Mouse (Mus musculus): ENCODE results near the gene BC017158.
"Not testable (repeated sequence)": the region's sequence is repeated elsewhere in the genome, so short reads cannot be mapped to it uniquely, and the experiment has no call there.

The BC017158 gene

DNA sequence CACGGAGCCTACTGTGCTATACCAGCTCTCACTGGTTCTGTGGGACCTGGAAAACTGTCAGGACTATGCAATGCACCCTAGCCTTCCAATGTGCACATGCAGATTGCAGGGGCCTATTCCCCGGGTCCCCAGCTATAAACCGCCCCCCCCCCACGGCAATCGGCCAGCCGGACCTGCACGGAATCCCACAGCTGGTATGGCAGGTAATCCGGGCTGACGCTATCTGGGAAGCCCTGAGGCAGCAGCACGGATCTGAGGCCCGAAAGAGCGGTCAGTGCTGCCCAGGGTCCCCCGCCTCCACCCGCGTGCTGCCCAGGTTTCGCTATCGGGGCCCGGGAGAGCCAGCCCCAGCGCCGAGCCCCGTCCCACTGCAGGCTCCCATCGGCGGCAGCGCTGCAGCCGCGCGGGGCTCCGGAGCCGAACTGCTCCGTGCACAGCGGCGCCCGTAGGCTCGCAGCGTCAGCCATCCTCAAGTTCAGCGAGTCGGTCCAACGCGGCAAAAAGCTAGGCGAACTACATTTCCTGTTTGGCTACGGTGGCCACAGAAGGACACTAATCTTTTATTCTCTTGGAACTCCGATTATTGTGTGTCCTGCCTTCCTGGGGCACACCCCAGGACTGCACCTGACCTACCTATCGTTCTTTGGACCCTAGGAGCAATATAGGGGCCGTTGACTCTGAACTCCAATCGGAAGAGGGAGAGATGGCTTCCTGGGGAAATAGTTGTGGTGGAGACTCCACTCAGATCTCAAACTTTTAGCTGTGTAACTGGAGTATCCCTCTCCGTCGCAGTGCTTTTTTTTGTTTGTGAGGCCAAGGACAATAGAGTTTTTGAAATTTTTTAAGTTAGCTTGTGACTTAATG, at the start of gene BC017158:
Gene BC017158, minus strand, starts transcription at position 554 of the 864 bp plus-strand sequence.
- DNase-seq = peak; percentile 69 to 82

DNA sequence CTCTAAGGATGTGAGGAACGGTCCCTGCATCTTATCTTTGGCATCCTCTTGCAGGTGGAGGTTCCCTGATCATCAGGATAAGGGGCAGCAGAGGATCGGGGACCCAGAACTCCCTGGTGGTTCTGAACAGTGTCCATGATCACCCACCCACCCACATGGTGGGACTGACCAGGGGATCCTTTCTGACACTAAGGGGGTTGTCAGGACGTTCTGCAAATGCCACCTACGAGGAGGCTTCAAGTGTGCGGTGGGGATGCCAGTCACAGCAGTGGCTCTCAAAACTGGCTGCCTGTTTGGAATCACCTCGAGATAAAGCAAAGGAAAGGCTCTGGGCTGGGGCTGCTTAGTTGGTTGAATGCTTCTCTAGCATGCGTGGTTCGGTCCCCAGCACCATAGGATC, 49.0 kb upstream of the BC017158 start:
- DNase-seq = no peak

DNA sequence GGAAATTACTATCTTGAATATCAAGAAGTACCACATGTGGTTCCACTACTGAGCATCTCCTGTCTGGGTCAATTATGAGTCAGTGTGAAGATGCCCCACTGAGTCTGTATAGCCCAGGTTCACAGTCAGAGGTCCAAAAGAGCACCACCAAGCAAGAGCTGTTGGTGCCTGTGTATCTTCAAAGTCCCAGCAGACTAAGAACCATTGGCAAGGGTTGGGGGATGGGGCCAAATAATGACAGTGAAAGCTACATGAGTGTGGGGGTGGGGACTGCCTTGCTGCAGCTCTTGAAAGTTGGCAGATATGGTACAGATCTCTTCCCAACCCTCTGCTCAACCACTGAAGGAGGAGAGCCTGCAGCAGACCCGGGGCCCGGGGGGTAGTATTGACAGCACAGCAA, 48.6 kb upstream of the BC017158 start:
- no peak for DNase-seq

DNA sequence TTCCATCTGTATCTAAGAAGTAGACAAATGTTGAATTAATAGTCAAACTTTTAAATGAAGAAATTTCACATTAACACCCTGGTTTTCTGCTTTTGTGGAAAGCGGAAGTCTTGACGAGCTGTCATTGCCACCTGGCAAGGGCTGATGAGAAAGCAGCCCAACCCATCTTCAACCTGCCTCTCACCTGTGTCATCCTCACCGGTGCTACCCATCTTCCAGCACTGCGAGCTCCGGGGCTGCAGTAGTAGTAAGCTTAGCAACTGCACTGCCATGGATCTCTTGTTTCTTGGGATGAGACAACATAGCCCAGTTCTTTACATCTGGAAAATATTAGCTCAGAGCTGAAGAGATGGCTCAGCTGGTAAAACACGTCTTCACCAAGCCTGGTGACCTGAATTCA, 47.7 kb upstream of the BC017158 start:
- no peak for DNase-seq

DNA sequence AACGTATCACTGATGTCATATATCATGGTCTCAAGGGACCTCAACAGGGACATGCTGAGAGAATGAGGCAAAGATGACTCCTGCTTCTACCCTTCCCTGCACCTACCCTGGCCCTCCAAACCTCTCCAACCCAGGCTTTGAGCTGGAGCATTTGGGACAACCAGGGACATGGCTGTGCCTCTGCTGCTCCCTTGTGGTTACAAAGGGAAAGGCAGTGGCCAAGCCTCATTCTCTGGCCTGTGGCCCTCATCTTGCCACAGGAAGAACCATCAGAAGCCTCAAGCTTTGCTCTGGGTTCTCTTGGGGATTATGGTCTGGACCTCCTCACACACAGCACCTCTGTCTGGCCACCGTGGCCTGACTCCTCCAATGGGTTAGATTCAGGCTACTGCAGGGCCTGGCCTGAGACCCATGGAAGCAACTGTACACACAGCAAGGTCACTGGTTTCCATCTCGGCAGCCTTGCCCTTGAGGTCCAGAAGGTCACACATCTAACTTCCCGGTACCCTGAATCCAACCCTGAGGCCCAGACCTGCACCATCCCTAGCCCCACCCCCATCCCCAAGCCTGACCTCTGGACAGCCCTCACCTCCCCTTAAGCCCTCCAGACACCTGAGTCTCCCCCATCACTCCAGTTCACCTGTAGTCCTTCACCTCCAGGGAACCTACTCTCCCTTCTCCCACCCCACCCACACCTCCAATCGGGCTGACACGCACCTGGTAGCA, 47.1 kb upstream of the BC017158 start:
- DNase-seq = peak; percentile 78 to 84

DNA sequence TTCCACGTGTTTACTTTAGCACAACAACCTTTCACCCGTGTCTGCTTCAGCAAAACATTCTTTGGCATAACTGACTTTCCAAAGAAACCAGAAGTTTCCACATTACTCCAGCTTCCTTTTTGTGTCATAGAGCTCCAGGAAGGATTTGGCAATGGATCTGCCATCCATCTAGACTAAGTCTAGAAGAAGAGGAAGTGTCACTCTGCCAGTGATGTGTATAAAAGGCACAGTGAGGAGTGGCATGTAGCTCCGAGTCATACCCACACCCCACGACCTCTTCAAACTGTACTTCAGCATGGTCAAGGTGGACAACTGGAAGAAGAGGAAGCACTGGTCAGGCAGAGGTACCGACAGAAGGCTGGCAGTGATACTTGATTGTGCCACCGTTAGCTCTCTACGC, 46.5 kb upstream of the BC017158 start:
- no peak for DNase-seq

DNA sequence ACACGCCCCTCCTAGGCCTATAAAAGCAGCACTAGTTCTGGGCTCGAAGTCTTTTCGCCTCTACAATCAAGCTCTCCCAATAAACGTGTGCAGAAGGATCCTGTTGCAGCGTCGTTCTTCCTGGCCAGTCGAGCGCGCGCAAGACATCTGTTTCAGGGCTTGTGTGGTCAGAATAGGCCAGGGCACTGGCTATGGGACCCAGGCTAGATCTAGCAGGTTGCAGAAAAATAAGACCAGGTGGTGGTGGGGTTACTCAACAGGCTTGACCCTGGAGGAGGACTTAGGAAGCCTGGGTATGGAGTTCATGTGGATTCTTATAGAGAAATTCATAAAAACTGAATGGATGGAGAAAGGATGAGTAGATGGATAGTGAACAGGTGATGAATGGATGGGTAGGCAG, 44.7 kb upstream of the BC017158 start:
- not testable (repeated sequence) for DNase-seq

DNA sequence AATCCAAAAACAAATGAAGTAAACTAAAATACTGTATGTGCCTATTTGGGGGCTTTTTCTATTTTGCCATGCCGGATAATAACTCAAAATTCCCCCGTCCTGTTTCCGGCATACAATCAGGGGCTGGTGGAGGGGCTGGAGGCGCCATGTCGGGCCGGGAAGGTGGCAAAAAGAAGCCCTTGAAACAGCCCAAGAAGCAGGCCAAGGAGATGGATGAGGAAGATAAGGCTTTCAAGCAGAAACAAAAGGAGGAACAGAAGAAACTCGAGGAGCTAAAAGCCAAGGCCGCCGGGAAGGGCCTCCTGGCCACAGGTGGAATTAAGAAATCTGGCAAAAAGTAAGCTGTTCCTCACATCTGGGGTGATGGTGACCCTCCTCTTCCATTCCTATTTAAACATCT, 42.4 kb upstream of the BC017158 start:
- DNase-seq = not testable (repeated sequence)

DNA sequence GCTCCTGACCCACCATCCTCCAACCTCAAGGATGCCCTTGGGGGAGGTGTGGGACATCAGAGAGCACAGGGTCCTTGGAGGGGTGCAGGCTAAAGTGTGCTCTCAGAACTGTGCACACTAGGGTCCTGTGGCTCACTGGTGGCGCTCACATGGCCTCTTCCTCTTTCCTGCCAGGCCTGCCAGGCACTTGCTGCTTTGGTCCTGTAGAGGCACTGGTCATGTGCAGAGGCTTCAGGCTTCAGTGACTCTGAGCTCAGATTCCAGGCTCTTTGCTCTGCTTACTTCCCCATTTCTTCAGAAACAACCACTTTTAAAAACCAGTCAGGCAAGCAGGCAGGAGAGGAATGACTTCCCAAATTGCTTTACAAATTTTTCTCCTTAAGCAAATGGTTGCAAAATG, 34.9 kb upstream of the BC017158 start:
- DNase-seq = peak; percentile 56 to 65

DNA sequence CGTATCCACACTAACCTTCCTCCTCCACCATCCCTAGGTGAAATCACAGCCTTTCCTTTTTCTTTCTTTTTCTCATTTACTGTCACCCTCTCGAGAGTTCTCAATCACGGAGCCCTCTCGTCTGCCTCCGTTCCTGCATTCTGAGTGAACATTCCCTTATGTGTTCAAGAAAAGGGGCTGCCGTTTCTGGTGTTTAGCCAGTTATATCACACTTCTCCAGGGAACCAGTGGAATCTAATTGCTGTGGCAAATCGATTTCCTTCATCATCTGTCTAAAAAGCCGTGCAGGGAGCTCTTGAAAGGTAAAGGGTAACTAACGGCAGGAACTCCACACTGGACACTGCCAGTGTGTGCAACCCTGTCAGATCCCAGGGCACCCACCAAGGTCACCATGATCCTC, 33.0 kb upstream of the BC017158 start:
- no peak for DNase-seq

DNA sequence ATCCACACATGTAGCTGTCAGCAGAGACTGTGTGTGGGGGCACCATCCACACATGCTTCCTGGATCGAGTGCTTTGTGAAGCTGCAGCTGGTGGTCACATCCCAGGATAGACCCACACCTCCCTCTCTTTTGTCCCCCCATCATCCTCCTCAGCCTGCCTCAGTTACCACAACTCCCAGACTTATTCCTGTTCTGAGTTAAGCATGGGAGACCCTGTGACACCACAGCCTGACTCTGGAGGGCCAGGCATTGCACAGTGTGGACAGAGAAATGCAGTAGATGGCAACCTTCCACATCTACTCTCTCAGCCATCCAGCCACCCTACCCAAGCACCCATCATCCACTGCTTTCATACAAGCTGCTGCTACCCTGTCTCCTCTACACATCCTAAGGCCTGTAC, 27.0 kb upstream of the BC017158 start:
- no peak for DNase-seq

DNA sequence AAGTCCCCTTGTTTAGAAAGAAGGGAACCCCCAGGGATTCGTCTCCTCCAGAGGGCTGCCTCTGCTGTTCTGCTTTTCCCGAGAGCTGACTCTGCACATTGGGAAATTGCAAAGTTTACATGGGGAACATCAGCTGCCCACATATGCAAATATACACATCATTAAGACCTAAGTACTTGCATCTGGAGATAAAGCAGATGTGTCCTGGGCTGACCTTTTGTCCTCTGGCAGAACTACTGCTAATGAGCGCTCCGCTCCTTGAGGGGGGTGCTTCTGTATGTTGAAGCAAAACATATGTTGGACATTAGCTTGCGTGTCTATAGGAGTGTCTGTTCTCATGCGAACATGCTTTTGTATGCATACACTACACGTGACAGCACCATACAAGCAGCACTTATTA, 23.3 kb upstream of the BC017158 start:
- no peak for DNase-seq

DNA sequence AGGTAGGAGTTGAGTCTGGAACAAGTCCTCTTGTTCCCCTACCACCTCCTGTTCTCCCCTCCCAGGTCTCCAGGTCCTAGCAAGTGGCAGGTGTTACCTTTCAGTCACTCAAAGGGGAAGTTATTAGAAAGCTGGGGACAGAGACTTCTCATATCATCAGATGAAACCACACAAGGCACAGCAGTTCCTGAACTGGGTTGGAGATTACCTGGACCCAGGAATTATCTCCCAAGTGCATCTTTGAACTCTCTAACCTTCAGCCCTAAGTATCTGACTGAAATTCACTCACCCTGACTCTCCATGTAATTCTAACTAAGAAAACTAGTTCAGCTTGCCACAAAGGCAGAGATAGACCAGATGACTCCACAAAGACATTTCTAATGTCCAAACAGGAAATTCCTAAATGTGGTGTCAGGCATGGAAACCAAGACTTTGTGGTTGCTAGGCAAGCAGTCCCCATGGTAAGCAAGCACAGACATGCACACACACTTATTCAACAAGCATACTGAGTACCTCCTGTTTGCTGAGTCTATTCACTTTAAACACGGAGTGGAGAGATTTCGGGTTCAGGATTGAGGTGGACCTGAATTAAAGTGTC, 22.3 kb upstream of the BC017158 start:
- no peak for DNase-seq

DNA sequence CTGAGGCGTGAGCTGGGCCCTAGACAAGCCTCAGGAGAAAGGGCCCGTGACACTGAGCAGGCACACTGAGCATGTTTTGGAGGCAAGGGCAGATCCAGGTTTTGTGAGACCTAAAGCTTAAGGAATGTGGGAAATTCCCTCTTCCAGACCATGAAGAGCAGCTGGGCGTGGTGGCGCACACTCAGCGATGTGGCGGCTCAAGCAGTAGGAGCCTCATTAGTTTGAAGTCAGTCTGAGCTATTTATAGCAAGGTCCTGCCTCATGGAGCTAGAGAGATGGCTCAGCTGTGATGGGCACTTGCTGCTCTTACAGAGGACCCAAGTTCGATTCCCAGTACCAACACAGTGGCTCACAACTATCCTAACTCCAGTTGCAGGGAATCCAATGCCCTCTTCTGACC, 21.2 kb upstream of the BC017158 start:
- no peak for DNase-seq

DNA sequence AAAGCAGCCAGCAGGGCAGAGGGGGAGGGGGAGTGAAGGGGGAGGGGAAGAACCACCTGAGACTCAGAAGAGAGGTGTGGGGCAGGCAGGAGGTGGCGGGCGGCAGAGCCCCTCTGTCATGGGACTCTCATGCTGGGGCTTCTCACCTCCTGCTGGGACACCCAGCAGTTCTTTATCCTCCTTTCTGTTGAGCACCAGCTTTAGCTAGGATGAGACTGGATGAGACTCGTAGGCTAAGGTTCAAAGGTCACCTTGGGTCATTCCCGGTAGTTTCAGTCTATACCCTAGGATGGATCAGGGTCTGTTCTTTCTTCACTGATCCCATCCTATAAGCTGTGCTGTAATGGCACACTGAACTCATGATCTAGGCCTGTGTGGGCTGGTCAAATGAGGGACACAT, 19.0 kb upstream of the BC017158 start:
- no peak for DNase-seq

DNA sequence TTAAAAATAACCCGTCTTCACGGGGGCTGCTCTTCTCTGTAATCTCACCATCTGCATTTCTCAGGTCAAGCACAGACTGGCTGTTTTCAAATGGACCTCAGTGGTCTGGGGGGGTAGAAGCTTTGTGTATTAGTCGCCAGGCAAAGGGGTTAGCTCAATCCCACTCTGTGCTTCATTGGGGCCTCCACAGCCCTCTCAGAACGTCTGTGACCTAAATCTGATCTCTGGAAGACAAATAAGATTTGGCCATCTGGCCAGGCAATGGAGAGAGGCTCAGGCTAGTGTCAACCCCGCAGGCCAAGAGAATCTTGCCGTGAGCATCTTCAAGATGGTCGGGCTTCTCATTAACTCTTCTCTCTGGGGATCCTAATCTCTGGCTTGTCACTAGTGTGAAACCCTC, 16.5 kb upstream of the BC017158 start:
- DNase-seq = no peak

DNA sequence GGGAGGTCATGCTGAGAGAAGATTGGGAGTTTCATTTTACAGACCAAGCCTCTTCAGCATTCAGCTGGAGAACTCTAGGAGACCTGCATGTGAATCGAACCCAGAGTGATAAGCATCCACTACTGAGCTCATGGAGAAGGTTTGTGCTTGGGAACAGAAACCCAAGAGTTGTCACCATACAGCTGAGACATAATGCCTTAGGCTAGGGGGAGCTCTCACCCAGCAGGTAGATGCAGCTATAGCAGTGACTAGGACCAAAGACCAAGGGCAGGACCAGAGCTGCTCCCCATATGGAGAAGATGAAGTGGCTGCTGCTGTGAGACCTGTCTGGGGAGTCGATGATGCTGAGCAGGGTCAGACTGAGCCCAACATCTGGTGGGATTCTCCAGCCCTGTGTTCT, 15.6 kb upstream of the BC017158 start:
- DNase-seq = no peak

DNA sequence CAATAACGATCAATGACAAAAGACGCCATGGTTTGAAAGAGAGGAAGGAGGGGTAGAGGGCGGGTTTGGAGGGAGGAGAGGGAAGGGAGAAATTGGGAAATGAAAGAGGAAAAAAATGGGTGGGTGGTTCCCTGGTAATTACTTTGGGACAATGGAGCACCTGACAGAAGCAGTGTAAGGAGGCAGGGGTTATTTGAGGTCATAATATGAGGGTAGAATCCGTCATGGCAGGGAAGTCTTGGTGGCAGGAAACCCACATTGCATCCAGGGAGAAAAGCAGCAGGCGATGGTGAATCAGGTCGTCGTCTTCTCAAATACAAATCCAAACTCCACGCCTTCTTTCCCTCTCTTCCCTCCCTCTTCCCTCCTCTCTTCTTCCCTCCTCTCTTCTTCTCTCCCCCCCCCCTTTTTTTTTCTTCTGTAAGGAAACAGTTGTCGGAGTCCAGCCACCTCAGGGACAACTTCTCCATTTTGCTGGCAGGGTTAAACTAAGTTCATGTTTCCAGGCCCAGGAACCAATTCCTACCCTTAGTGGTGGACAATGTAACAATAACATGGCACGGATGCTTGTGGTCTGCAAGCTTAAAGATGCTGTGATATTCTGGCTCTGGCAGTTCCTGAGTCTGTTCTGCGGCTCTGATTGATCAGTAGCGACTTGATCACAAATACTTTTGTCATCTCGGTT, 14.5 kb upstream of the BC017158 start:
- no peak for DNase-seq

DNA sequence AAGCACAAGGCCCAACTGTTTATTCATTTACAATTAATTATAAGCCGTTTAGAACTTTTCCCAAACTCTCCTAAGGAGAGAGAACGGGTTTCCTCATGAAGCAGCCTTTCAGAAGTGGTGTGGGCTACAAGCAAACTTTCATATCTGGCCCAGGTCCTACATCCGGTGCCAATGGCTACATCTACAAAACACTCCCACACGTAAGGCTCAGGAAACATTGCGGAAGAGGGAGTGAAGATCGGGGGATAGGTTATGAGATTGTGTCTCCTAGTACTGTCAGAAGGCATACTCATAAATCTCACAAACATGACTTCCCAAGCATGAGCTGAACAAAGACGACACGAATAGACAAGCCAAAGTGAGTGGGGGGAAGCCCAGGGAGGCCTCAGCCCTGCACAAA, 13.8 kb upstream of the BC017158 start:
- no peak for DNase-seq

DNA sequence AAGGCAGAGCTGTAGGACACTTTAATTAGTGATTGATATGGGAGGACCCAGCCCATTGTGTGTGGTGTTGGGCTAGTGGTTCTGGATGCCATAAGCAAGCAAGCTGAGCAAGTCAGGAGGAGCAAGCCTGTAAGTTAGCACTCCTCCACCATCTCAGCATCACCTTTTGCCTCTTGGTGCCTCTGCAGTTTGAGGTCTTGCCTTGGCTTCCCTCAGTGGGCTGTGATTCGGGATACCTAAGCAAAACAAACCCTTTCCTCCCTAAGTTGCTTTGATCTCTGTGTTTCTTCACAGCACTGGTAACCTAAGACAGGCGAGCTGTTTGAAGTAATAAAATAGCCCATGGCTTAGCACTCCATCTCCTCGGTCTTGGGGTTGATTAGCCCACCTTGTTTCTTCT, 13.3 kb upstream of the BC017158 start:
- DNase-seq = no peak

DNA sequence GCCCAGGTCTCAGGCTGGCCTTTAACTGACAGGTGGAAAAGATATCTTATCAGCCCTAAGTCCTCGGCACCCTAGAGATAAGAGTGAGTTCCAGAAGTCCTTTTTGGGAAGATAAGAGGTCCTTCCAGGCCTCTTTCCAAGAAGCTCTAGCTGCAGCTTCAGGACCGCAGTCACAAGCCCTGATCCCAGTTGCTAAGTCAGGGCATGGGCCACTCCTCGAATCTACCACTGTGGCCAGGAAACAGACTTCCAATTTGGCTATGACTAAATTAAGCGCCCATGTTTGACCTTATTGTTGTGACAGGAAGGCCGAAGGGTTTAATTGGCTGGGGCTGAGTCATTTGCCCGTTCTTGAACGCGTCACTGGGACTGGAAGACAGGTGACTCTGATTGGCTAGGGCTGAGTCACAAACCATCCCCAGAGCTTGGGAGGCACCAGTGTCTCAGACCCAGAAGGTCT, 12.3 kb upstream of the BC017158 start:
- DNase-seq = peak in 1 of 2 experiments; percentile 26

DNA sequence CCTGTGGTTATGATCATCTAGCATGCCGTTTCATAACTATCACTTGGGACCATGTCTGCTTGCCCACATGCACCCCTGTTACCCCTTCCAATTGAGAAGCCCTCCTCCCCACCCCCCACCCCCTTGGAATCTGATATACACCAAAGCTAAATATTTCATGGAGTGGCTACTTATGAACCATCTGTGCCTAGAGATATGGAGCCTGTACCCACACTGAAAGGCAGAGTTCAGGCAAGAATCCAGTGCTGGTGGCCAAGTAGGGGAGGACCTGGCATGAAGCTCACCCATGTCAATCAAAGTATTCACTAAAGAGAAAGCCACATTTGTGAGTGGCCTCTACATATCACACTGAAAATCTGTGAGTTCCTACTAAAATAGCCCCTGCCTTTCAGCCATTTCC, 11.8 kb upstream of the BC017158 start:
- no peak for DNase-seq

DNA sequence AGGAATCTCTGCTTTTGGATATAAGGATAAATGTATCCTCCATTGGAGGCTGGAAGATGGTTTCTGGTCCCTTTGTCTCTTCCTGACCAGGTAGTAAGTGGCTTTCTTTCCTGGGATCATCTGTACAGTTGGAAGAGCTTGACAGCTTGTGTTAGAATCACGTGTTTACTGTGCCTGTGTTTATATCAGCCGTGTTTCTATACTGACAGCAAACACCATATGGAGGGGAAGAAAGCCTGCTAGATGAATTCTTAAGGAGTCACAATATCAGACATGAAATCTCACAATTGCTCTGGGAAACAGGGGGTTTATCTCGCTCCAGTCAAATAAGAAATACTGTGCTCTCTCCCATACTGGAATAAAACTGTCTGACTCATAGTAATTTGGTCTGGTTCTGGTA, 11.2 kb upstream of the BC017158 start:
- DNase-seq = no peak
